Mouse (Mus musculus) large intestine, adult 2 months (tissue): ENCODE results near the gene Vmn1r198. TPM values are rescaled to one million over a fixed set of nuclear protein-coding genes. Genes with fewer than 3 reads are reported as not detected.
"Not testable (repeated sequence)": the region's sequence is repeated elsewhere in the genome, so short reads cannot be mapped to it uniquely, and the experiment has no call there.

Source experiments
- DNase-seq: peaks from one replicate; pipeline ENCODE4 v3.0.0-alpha.2; 2012; ENCODE audit warnings: low read depth, low spot score
- WGBS: fragments of 180-500 bp; shearing (Covaris S2); methylation state at CpG from one replicate; pipeline ENCODE4 v1.1.7; 2018; 5-methylcytosine and 5-hydroxymethylcytosine counted together
- polyA plus RNA-seq: library from polyadenylated mRNA; depleted of rRNA; stranded (reverse); fragments of >200 nt; gene quantifications from 2 replicates; pipeline ENCODE4 v1.2.3, GENCODE M21; 2012; rRNA removed

Vmn1r198 gene
- polyA plus RNA-seq, result 0.02 TPM in 1 of 2 replicates, not detected in the other

DNA sequence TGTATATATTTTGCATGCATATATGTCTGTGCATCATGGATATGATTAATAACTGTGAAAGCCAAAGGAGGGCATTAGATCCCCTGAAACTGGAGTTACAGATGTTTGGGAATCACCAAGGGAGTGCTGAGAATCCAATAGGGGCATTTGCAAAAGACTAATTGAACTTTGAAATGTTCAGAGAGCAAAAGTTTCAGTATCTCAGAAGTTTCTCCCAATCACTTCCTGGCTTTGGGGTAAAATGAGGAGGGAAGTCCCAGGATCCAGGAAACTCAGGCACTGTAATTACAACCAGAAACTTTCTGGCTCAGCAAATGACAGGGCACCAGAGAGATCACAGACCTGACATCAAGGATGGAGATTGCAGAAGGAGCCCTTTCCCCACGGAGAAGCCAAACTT is at the start of gene Vmn1r198:
Vmn1r198 (plus strand) TSS at position 301 of the 400 bp plus-strand sequence.
- DNase-seq, result no peak
- 32% methylated on average over 1 of the region's 1 CpGs for WGBS

DNA sequence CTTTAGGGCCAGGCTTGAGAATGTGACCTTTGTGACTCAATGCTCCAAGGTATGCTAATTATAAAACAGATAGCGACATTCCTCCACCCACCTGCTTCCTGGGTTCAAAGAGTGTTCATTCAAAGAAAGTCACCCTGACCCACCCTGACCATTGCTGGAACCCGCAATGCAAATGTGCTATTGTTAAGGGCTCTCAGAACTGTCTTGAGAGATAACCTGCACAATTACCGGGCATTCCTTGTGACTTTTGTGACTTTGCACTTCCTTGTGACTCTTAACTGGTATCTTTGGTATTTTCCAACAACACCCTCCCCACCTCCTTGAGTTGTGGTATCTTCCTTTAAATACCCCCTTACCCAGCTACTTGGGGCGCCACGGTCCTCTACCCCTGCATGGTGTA is 42.1 kb upstream of the Vmn1r198 start:
- DNase-seq, result not testable (repeated sequence)

DNA sequence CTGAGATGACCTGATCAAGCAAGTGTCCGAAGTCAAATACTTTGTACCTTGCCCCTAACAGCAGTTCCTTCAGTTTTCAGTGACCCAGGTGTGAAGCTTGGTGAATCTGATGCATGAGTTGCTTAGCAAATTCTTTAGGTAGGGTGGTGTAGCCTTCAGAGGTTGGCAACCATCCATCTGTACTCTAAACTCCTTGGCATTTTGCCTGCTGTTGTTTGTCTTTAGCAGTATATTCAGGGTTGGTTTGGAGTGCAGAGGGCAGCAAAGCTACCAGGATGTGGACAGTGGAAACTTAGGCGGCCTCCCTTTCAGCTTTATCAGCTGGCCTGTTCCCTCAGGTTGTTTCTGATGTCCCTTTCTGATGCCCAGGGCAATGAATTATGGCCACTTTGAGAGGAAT is 34.8 kb upstream of the Vmn1r198 start:
- WGBS, result 26% methylated on average over 2 of the region's 2 CpGs
- peak; percentile 40 for DNase-seq

More for the DNA sequence above, 42.1 kb upstream of the Vmn1r198 start:
- WGBS, result 87% methylated on average over 5 of the region's 5 CpGs

DNA sequence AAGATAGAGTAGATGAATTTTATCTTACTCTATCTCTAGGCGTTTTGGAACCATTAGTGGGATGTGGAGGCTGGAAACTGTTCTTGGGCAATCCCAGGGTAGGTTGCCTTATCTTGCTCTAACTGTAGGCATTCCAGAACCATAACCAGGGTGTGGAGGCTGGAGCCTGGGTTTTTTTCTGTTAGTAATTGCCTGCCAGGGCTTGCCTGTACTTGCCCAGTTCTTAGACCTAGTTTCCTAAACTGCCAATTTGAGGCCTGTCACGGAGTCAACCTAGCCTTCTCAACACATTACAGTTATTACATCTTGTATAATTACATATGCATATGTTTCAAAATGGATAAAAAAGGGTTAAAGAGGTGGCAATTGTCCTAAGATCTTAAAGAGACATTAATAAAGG is 32.8 kb upstream of the Vmn1r198 start:
- 62% methylated on average over 2 of the region's 2 CpGs for WGBS
- no peak for DNase-seq

DNA sequence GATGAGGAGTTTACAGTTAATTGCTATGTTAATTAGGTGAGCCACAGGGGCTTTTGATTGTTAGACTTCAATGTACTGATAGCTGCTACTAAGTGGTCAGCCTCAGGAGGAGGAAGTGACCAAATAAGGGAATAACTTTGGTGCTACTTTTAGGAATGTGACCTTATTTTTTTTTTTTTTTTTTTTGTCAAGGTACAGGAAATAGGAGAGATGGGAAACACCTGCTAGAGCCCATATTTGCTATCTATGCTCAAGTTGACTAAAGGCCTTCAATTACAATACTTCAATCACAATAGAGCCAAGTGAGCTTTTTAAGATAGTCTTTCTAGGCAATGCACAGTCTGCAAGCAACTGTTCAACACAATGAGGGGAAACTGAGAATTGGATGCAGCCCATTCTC is 30.1 kb upstream of the Vmn1r198 start:
- DNase-seq, result no peak

DNA sequence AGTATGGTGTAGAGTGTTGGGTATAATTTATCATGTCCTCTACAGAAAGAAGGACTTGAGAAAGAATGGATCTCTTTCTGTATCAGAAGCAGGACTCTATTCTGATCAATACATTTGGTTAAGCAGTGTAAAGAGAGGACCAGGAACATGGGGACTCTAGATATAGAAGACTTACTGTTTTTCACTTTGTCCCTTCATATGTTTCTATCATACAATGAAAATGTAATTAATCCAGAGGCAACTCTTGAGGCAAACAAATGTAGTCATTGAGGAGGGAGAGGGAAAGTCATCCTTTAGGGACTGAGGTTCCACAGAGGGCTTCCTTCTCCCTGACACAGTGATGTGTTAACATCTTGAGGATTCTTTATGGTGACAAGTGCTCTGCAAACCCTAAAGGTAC is 25.9 kb upstream of the Vmn1r198 start, which contains the start of gene Vmn1r197:
Vmn1r197 (plus strand) TSS at position 301 of the 400 bp plus-strand sequence.
- no peak for DNase-seq

DNA sequence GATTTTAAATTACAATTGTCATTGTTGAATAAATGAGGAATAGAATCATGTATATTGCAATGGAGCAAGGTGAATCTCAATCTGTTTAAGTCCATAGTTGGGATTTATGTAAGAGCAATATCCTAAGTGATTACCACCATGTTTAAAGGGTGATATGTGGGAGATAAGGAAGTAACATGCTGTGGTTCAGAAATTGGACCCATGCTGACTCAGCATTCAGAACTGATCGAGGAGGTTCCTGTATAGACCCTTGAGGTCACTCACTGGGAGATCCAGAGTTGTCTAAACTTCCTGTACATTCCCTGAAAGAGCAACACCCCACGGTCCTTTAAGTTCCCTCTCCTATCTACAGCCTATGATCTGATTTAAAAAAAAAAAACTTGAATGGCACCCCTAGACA is 16.9 kb upstream of the Vmn1r198 start:
- WGBS, result 57% methylated on average over 2 of the region's 2 CpGs
- DNase-seq, result no peak

DNA sequence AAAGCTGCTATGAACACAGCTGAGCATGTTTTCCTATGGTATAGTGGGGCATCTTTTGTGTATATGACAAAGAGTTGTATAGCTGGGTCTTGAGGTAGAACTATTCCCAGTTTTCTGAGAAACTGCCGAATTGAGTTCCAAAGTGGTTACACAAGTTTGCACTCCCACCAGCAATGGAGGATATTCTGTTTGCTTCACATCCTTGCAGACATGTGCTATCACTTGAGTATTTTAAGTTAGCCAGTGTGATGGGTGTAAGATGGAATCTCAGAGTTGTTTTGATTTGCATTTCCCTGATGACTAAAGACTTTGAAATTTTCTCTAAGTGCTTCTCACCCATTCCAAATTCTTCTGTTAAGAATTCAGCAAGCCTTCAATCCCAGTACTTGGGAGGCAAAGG is 14.6 kb upstream of the Vmn1r198 start:
- 79% methylated on average over 1 of the region's 1 CpGs for WGBS
- DNase-seq, result no peak

DNA sequence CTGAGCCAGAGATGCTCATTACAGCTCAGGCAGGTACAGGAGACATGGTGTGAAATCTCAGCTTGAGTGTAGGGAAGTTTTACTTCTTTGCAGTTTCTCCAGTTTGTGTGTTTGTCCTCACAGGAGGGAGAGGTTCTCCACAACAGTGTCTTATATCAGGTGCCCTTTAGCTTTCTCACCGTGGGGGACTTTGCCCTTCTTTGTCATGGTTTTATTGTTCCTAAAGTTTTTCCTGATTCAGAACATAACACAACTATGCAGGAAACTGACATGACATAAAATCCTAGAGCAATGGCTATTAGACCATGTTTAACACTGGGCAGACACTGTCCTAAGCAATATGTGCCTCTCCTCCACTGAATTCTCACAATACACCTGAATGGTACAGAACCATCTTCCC is 649 bp downstream of the Vmn1r198 start:
- peak; percentile 7 for DNase-seq
- 14% methylated on average over 1 of the region's 1 CpGs for WGBS

DNA sequence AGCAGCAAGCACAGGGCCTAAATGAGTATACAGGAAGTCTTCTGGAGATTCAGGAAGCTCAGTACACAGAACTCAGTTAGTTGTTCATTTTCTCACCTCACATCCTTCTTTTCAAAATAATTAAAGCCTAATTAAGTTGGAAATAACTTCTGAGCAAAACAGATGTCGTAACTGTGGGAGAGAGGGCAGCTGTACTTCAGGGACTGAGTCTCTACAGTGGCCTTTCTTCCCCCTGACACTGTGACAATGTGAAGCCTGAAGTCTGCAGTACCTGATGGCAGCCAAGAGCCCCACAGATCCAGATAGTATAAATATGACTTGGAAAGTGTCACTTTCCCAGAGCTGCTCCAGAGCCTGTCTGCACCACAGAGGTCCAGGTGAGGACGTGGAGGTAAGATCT is 29.4 kb downstream of the Vmn1r198 start, which contains the start of gene Vmn1r199:
Vmn1r199 (plus strand) TSS at position 301 of the 400 bp plus-strand sequence.
- DNase-seq, result no peak
- 75% methylated on average over 2 of the region's 2 CpGs for WGBS

DNA sequence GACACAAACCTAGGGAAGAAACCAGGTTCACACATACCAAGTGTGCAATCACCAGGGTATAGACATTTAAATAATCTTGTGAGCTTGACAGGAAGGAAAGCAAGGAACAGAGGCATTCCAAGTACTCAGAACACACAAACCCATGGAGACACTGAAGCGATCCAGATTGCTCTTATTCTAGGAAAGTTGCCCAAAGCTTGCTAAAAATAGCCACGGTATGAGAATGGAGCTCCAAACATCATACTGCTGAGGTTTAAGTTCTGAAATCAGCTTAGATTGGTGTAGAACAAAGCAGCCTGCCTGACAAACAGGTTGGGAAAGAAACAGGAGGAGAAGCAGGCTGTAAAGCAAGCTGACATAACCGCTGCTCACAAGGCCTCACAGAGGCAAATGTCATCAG is 31.0 kb downstream of the Vmn1r198 start:
- DNase-seq, result not testable (repeated sequence)
- 51% methylated on average over 3 of the region's 3 CpGs for WGBS

DNA sequence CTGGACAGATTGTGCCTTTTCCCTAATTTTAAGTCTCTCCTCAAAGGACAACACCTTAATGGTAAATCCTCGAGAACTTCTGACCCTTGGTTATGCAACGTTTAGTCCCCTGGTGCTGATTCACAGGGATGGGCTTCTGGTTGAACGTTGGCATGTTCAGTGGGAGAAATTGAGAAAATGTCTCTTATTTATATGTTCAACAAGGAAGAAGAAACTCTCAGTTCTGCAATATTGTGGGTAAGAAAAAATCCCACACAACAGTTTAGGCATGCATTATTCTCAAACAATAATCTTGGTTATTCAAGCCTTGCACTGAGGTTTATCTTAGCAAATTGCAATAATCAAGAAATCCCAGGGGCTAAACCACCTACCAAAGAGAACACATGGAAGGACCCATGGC is 33.2 kb downstream of the Vmn1r198 start:
- WGBS, result 67% methylated on average over 3 of the region's 3 CpGs
- no peak for DNase-seq

DNA sequence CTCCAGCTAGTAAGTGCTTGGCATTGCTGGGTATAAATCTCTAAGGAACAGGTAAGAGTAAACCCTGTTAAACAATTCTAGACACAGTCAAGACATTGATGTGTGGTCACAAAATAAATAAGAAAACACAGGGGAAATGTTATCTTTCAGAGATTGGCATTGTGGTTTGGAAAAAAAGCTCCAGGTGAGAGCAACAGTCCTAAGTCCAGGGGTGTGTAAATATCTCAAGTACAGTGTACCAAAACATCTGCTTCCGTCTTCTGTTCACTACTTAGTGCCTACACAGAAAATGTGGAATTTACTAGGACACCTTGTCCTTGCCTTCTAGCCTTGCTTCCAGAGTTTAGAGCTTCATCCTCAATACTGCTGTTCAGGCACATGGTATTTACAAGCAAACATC is 36.9 kb downstream of the Vmn1r198 start:
- no peak for DNase-seq
- 40% methylated on average over 1 of the region's 1 CpGs for whole genome bisulfite sequencing

DNA sequence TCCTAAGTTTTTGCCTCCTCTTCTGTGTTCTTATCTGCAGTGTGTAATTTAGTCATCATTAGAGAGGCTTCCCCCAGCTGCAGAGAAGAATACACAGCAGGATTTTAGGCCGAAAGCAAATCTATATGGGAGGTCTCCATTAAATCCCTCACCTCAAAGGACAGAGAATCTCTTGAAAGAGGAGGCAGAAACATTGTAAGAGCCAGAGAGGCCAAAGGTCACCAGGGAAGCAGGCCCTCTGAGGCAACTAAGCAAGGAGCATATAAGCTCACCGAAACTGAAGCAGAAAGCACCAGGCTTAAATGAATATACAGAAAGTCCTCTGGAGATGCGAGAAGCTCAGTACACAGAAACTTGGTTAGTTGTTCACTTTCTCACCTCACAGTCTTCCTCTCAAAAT is 39.9 kb downstream of the Vmn1r198 start, which contains the start of gene Vmn1r200:
Vmn1r200 (plus strand) TSS at position 301 of the 400 bp plus-strand sequence.
- 62% methylated on average over 3 of the region's 3 CpGs for WGBS
- no peak for DNase-seq

DNA sequence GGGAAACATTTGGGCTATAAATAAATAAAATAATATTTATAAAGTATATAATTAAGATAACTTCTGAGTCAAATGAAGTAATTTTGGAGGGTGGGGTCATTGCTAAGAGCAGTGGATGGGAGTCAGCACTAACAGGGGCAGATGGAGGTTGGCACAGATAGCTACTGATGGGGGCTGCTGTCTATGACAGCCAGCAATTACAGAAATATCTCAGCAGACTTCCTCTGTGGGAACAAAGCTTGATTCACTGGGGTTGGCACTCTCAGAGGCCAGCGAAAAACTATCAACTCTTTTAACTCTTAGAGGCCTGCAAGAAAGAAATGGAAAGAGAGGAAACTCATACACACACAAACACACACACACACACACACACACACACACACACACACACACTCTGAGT is 52.8 kb downstream of the Vmn1r198 start:
- WGBS, result 33% methylated on average over 1 of the region's 1 CpGs
- no peak for DNase-seq

Other genes starting within 250 kb of the Vmn1r198 start
- not detected in 2 replicates for gene Vmn1r189, start 244.5 kb upstream of the Vmn1r198 start, polyA plus RNA-seq
- gene Vmn1r191, start 166.4 kb upstream of the Vmn1r198 start, polyA plus RNA-seq, result not detected in 2 replicates
- gene Vmn1r192, start 159.2 kb upstream of the Vmn1r198 start, polyA plus RNA-seq, result not detected in 2 replicates
- not detected in 2 replicates for gene Vmn1r193, start 127.2 kb upstream of the Vmn1r198 start, polyA plus RNA-seq
- not detected in 2 replicates for gene Vmn1r194, start 106.1 kb upstream of the Vmn1r198 start, polyA plus RNA-seq
- gene Vmn1r195, start 79.8 kb upstream of the Vmn1r198 start, polyA plus RNA-seq, result not detected in 2 replicates
- not detected in 2 replicates for gene Vmn1r196, start 60.4 kb upstream of the Vmn1r198 start, polyA plus RNA-seq
- not detected in 2 replicates for gene Vmn1r197, start 25.8 kb upstream of the Vmn1r198 start, polyA plus RNA-seq
- not detected in 2 replicates for gene Vmn1r199, start 29.5 kb downstream of the Vmn1r198 start, polyA plus RNA-seq
- not detected in 2 replicates for gene Vmn1r200, start 40.0 kb downstream of the Vmn1r198 start, polyA plus RNA-seq
- not detected in 2 replicates for gene Vmn1r201, start 121.6 kb downstream of the Vmn1r198 start, polyA plus RNA-seq
- gene Vmn1r202, start 155.0 kb downstream of the Vmn1r198 start, polyA plus RNA-seq, result not detected in 2 replicates
- gene Vmn1r203, start 167.8 kb downstream of the Vmn1r198 start, polyA plus RNA-seq, result not detected in 2 replicates
- not detected in 2 replicates for gene Vmn1r204, start 202.8 kb downstream of the Vmn1r198 start, polyA plus RNA-seq
- not detected in 2 replicates for gene Vmn1r205, start 242.6 kb downstream of the Vmn1r198 start, polyA plus RNA-seq